Mouse (Mus musculus): ENCODE data around the gene A930002H24Rik. TPM values are rescaled to one million over a fixed set of nuclear protein-coding genes. Genes with fewer than 3 reads are reported as not detected.
"Not testable (repeated sequence)": the region's sequence is repeated elsewhere in the genome, so short reads cannot be mapped to it uniquely, and the experiment has no call there.

Gene A930002H24Rik
- polyA plus RNA-seq, 1 experiment, result 2.4 TPM

DNA sequence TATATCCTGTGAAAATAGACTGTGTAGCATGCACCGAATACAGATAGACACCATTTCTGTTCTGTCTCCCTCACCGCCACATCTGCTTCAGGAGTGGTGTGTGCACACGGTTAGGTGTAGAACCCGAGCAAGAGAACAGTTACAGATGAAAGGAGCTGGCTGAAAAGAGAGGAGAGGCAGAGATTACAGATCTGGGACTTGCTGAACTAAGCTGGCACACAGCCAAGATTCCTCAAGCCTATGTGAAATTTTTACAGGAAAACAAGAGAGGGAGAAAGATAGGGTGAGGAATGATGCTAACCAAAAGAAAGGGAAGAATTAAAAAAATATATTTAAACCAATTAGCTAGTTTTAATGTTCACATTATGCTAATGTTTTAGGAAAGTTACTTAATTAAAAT, 2.6 kb downstream of the A930002H24Rik start:
- TF ChIP-seq CTCF (IDR thresholded peaks at IDR 0.05; ENCODE audit: borderline replicate concordance, extremely low read depth, insufficient read depth, insufficient read length) (no peak), POLR2A (IDR thresholded peaks at IDR 0.05; ENCODE audit: borderline replicate concordance, extremely low read depth, insufficient read depth, insufficient read length, poor library complexity, severe bottlenecking) (no peak)
- DNase-seq (ENCODE audit: low read depth), result peak; percentile 77

DNA sequence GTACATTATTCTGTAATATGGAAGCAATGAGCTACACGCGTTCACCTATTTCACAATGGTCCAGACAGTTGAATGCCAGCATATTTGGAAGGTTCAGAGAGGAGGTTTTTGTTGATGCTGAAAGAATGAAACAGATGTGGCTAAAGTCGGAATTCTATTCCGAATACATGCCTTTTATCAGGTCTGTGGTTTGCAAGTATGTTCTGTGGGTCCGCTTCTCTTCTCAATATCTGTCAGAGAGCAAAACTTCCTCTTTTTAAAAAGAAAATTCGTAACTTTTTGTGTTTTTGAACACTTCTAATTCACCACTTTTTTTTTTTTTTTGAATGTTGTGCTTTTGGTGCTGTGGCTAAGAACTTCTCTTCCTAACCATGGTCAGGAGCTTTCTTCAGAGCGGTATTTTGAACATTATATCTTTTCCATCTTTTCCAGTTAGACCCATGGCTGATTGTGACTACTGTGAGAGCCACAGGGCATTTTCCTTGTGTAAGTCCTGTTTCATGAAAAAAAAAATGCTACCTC, 6.5 kb downstream of the A930002H24Rik start:
- DNase-seq (ENCODE audit: low read depth), result no peak
- TF ChIP-seq POLR2A (IDR thresholded peaks at IDR 0.05; ENCODE audit: borderline replicate concordance, extremely low read depth, insufficient read depth, insufficient read length, poor library complexity, severe bottlenecking) (no peak), CTCF (IDR thresholded peaks at IDR 0.05; ENCODE audit: borderline replicate concordance, extremely low read depth, insufficient read depth, insufficient read length) (no peak)

DNA sequence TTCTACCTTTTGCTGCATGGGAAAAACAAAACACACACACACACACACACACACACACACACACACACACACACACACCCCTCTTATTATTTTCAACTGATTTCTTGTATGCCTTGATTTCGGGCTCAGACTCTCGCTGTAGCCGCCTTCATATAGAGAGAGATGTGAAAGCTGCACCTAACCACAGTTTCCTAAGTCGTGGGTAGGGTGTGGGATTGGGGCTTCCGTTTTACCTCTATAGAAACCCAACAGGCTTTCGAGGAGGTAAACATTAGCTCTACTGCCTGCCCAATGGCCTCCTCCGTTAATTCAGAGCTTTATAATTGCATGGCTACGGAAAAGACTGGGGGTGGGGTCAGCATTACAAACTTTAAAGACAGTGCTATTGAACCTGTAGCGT, 13.6 kb downstream of the A930002H24Rik start:
- DNase-seq (ENCODE audit: low read depth), result no peak
- TF ChIP-seq POLR2A (IDR thresholded peaks at IDR 0.05; ENCODE audit: borderline replicate concordance, extremely low read depth, insufficient read depth, insufficient read length, poor library complexity, severe bottlenecking), result no peak
- TF ChIP-seq CTCF (IDR thresholded peaks at IDR 0.05; ENCODE audit: borderline replicate concordance, extremely low read depth, insufficient read depth, insufficient read length), result no peak

DNA sequence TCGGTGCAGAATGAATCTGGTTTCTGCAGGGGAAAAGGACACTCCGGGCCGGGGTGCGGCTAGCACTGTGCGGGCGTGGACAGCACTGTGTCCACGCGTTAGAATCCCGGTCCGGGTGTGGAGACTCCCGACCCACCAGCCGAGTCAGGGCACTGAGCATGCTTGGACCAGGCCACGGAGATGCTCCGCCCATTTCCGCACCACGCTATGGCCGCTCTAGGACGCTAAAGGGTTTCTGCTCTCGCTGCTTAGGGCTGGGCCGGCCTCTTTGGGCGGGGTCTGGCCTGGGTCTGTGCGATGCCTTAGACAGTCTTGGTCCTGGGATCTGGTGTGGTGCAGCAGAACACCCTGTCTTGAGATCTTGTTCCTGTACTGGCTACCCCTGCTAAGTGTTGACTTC, 14.0 kb downstream of the A930002H24Rik start:
- peak; percentile 95 for DNase-seq (ENCODE audit: low read depth)
- TF ChIP-seq POLR2A (IDR thresholded peaks at IDR 0.05; ENCODE audit: borderline replicate concordance, extremely low read depth, insufficient read depth, insufficient read length, poor library complexity, severe bottlenecking) (peak; percentile 42; the same call in 1 of the 2 replicates), CTCF (IDR thresholded peaks at IDR 0.05; ENCODE audit: borderline replicate concordance, extremely low read depth, insufficient read depth, insufficient read length) (no peak)

DNA sequence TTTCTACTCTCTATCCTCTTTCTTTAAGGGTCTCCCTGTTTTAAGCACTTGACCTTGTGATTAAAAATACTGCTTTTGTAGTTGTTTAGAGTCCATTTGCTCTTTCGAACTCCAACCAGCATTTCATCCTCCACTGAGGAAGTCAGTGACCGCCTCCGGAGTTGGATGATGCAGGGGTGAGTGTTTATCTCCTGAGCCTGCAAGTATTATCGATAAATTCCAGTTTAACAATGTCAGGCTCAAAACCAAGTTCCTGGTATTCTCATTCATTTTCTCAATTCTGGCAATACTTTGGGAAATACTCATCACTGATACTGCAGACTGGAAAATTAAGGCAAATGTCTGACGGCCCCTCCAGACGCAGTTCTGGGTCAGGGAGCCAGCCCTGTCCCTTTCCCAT, 14.4 kb downstream of the A930002H24Rik start:
- no peak for DNase-seq (ENCODE audit: low read depth)

DNA sequence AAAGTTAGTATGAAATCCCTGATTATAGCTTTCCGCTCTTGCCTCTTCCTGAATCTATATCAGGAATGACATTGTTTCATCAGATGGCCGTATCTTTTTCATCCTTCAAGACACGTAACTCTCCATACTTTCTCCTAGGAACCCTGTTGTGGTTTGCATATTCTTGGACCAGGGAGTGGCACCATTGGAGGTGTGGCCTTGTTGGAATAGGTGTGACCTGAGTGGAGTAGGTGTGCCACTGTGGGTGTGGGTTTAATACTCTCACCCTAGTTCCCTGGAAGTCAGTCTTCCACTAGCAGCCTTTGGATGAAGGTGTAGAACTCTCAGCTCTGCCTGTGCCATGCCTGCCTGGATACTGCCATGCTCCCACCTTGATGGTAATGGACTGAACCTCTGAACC, 17.8 kb downstream of the A930002H24Rik start:
- DNase-seq (ENCODE audit: low read depth), result not testable (repeated sequence)

More for the DNA sequence above, 14.4 kb downstream of the A930002H24Rik start:
- TF ChIP-seq CTCF (IDR thresholded peaks at IDR 0.05; ENCODE audit: borderline replicate concordance, extremely low read depth, insufficient read depth, insufficient read length), result no peak
- no peak for TF ChIP-seq POLR2A (IDR thresholded peaks at IDR 0.05; ENCODE audit: borderline replicate concordance, extremely low read depth, insufficient read depth, insufficient read length, poor library complexity, severe bottlenecking)

DNA sequence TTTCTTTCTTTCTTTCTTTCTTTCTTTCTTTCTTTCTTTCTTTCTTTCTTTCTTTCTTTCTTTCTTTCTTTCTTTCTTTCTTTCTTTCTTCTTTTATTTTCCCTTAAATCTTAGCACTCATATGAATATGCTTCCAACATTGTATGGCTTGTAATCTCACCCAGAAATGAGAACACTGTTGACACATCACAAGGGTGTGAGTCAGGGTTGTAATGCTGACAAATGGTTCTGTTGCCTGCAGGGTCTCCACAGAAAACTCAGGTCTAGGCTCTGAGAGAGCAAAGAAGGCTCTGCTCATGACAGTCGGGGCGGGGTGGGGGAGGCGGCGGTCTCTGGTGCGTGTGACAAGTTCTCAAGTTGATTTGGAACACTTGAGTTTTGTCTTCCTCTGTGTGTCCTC, 18.7 kb downstream of the A930002H24Rik start:
- no peak for DNase-seq (ENCODE audit: low read depth)
- TF ChIP-seq POLR2A (IDR thresholded peaks at IDR 0.05; ENCODE audit: borderline replicate concordance, extremely low read depth, insufficient read depth, insufficient read length, poor library complexity, severe bottlenecking) (no peak), CTCF (IDR thresholded peaks at IDR 0.05; ENCODE audit: borderline replicate concordance, extremely low read depth, insufficient read depth, insufficient read length) (no peak)

DNA sequence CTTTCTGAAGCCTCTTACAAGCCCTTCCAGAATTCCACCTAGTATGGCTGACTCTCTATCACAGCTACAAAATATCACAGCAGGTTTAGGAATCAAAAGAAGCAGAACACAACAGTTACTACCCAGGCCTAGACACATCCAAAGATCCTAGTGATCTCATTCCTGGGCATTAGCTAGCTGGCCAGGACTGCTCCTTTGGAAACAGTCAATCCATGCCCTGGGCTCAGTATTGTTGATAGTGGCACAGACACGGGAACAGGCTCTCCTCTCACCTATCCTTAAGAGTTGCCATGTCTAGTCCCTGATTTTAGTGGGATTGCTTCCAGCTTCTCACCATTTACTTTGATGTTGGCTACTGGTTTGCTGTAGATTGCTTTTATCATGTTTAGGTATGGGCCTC, 21.4 kb downstream of the A930002H24Rik start:
- DNase-seq (ENCODE audit: low read depth), result no peak
- TF ChIP-seq POLR2A (IDR thresholded peaks at IDR 0.05; ENCODE audit: borderline replicate concordance, extremely low read depth, insufficient read depth, insufficient read length, poor library complexity, severe bottlenecking), result no peak
- TF ChIP-seq CTCF (IDR thresholded peaks at IDR 0.05; ENCODE audit: borderline replicate concordance, extremely low read depth, insufficient read depth, insufficient read length), result no peak

DNA sequence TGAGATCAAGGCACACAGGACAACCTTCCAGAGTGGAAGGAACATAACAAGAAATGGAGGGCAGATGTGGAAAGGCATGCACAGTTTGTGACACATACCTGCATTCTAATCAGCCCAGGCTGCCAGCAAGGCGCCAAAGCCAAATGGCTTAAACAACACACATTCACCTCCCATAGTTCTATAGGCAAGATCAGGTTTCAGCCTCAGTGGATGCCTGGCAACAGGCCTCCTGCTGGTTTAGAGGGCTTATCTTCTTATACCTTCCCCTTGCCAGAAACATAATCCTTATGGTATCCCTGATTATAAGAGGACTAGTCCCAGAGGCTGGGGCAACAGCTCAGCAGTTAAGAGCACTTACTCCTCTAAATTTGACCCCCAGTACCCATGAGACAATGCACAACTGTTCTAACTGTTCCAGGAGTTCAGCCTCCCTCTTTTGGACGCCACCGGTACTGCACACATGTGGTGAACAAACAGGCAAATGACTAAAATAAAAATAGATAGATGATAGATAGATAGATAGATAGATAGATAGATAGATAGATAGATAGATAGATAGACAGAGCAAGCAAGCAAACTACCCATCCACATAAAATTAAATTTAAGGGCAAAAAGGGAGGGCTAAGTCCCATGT, 23.8 kb downstream of the A930002H24Rik start:
- TF ChIP-seq POLR2A (IDR thresholded peaks at IDR 0.05; ENCODE audit: borderline replicate concordance, extremely low read depth, insufficient read depth, insufficient read length, poor library complexity, severe bottlenecking), result no peak
- peak; percentile 29; the same call in 1 of the 2 replicates for TF ChIP-seq CTCF (IDR thresholded peaks at IDR 0.05; ENCODE audit: borderline replicate concordance, extremely low read depth, insufficient read depth, insufficient read length)
- no peak for DNase-seq (ENCODE audit: low read depth)

DNA sequence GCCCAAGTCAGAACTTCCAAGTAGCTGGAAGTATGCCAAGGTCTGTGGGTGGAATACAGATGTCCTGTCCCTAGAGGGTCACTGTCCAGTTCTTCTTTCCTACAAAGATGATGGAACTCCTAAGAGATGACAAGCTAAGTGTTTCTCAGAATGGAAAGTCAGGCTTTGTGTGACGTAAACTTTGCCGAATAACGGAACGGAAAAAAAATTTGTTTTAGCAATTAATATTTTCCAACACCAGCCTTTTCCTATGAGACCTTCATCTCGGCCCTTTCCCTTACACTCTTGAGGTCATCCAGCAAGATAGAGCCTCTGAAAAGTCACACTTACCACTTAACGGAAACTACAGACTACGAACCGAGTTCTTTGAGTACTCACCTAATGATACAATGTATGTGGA, 25.4 kb downstream of the A930002H24Rik start:
- TF ChIP-seq POLR2A (IDR thresholded peaks at IDR 0.05; ENCODE audit: borderline replicate concordance, extremely low read depth, insufficient read depth, insufficient read length, poor library complexity, severe bottlenecking) (no peak), CTCF (IDR thresholded peaks at IDR 0.05; ENCODE audit: borderline replicate concordance, extremely low read depth, insufficient read depth, insufficient read length) (no peak)

DNA sequence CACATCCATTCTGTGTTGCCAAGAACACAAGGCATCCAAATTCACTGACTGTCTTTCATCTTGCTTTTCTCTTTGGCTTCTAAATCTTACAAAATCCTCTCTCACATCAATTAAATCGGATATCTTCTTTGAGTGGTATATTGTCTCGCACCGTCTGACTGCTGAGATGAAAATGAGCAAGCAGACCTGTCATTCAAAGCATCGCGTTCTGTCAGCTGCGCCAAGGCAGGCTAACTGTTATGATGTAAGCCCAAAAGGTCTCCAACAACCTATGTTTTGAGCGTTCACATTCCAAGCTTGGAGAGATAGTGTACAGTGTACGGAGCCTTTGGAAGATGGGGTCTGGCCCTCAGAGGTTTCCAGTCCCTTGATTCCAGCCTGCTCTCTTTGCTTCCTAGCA, 26.9 kb downstream of the A930002H24Rik start:
- TF ChIP-seq POLR2A (IDR thresholded peaks at IDR 0.05; ENCODE audit: borderline replicate concordance, extremely low read depth, insufficient read depth, insufficient read length, poor library complexity, severe bottlenecking), result no peak
- no peak for TF ChIP-seq CTCF (IDR thresholded peaks at IDR 0.05; ENCODE audit: borderline replicate concordance, extremely low read depth, insufficient read depth, insufficient read length)
- peak; percentile 68 for DNase-seq (ENCODE audit: low read depth)

More for the DNA sequence above, 25.4 kb downstream of the A930002H24Rik start:
- no peak for DNase-seq (ENCODE audit: low read depth)

DNA sequence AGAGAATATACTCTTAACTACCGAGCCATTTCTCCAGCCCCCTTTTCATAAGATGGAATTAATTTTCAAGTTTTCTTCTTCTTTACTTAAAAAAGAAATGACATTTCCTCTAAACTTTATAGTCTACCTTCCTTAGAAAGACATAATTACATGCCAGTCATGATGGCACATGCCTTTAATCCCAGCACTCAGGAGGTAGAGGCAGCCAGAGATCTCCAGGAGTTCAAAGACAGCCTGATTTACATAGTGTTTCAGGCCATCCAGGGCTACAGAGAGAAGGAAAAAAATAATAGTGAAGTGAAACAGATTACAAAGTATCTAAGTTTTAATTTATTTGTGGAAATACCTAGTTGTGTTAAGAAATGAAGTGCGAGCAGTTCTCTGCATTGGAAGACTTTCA, 27.4 kb downstream of the A930002H24Rik start:
- TF ChIP-seq CTCF (IDR thresholded peaks at IDR 0.05; ENCODE audit: borderline replicate concordance, extremely low read depth, insufficient read depth, insufficient read length) (no peak), POLR2A (IDR thresholded peaks at IDR 0.05; ENCODE audit: borderline replicate concordance, extremely low read depth, insufficient read depth, insufficient read length, poor library complexity, severe bottlenecking) (no peak)
- DNase-seq (ENCODE audit: low read depth), result no peak
